Mouse (Mus musculus): ENCODE measurements around the gene Ccnd1. TPM values are rescaled to one million over a fixed set of nuclear protein-coding genes. Genes with fewer than 3 reads are reported as not detected.

Gene Ccnd1
- total RNA-seq, 2 experiments from 2014 or later = 28.1 to 37.0 TPM

- intact Hi-C loops (cut with DNase I) = no loop called here
- peak; percentile 88 to 94 for DNase-seq (ENCODE audit: extremely low spot score in 1 of 2, low spot score in 2 of 2)
Observed at GRCm38 (mm10) chr7:144941242-144941831, 1.6 kb upstream of the Ccnd1 start.

- DNase-seq (ENCODE audit: extremely low spot score in 1 of 2, low spot score in 2 of 2) = no peak
- intact Hi-C loops (cut with DNase I) = no loop called here
Observed at GRCm38 (mm10) chr7:144940585-144940984, 860 bp upstream of the Ccnd1 start.

GRCm38 (mm10) chr7:144940003-144940571, 362 bp upstream of the Ccnd1 start:
- intact Hi-C loops (cut with DNase I) = no loop called here
- DNase-seq (ENCODE audit: extremely low spot score in 1 of 2, low spot score in 2 of 2) = no peak

- DNase-seq (ENCODE audit: extremely low spot score in 1 of 2, low spot score in 2 of 2) = peak in 1 of 2 experiments; percentile 47
- intact Hi-C loops (cut with DNase I) = loop anchor here (1.0 to 2.0 kb wide), 2 partner anchors 176 to 304 kb away; no protein-coding TSS in a partner anchor
Observed at GRCm38 (mm10) chr7:144938661-144939343, 923 bp downstream of the Ccnd1 start.

GRCm38 (mm10) chr7:144937899-144938517, 1.7 kb downstream of the Ccnd1 start:
- intact Hi-C loops (cut with DNase I) = loop anchor here (2.0 kb wide), 1 partner anchor 177 kb away; no protein-coding TSS in a partner anchor

GRCm38 (mm10) chr7:144937490-144937889, 2.2 kb downstream of the Ccnd1 start:
- peak; percentile 77 to 91 for DNase-seq (ENCODE audit: extremely low spot score in 1 of 2, low spot score in 2 of 2)
- intact Hi-C loops (cut with DNase I) = no loop called here

More at GRCm38 (mm10) chr7:144937899-144938517, 1.7 kb downstream of the Ccnd1 start:
- peak in 1 of 2 experiments; percentile 51 for DNase-seq (ENCODE audit: extremely low spot score in 1 of 2, low spot score in 2 of 2)

GRCm38 (mm10) chr7:144936311-144936880, 3.3 kb downstream of the Ccnd1 start:
- intact Hi-C loops (cut with DNase I) = no loop called here
- no peak for DNase-seq (ENCODE audit: extremely low spot score in 1 of 2, low spot score in 2 of 2)

- peak in 1 of 2 experiments; percentile 57 for DNase-seq (ENCODE audit: extremely low spot score in 1 of 2, low spot score in 2 of 2)
- intact Hi-C loops (cut with DNase I) = no loop called here
Observed at GRCm38 (mm10) chr7:144935563-144935962, 4.2 kb downstream of the Ccnd1 start.

GRCm38 (mm10) chr7:144934901-144935300, 4.8 kb downstream of the Ccnd1 start:
- no peak for DNase-seq (ENCODE audit: extremely low spot score in 1 of 2, low spot score in 2 of 2)
- intact Hi-C loops (cut with DNase I) = no loop called here

- DNase-seq (ENCODE audit: extremely low spot score in 1 of 2, low spot score in 2 of 2) = no peak
- intact Hi-C loops (cut with DNase I) = no loop called here
Observed at GRCm38 (mm10) chr7:144933796-144934195, 5.9 kb downstream of the Ccnd1 start.

GRCm38 (mm10) chr7:144933336-144933735, 6.4 kb downstream of the Ccnd1 start:
- DNase-seq (ENCODE audit: extremely low spot score in 1 of 2, low spot score in 2 of 2) = no peak
- intact Hi-C loops (cut with DNase I) = no loop called here

- intact Hi-C loops (cut with DNase I) = no loop called here
- DNase-seq (ENCODE audit: extremely low spot score in 1 of 2, low spot score in 2 of 2) = no peak
Observed at GRCm38 (mm10) chr7:144932389-144932937, 7.3 kb downstream of the Ccnd1 start.

GRCm38 (mm10) chr7:144931778-144932177, 7.9 kb downstream of the Ccnd1 start:
- intact Hi-C loops (cut with DNase I) = no loop called here
- no peak for DNase-seq (ENCODE audit: extremely low spot score in 1 of 2, low spot score in 2 of 2)

GRCm38 (mm10) chr7:144929931-144930330, 9.8 kb downstream of the Ccnd1 start:
- DNase-seq (ENCODE audit: extremely low spot score in 1 of 2, low spot score in 2 of 2) = no peak
- intact Hi-C loops (cut with DNase I) = no loop called here

GRCm38 (mm10) chr7:144929506-144929905, 10.2 kb downstream of the Ccnd1 start:
- intact Hi-C loops (cut with DNase I) = no loop called here
- DNase-seq (ENCODE audit: extremely low spot score in 1 of 2, low spot score in 2 of 2) = no peak

GRCm38 (mm10) chr7:144928889-144929210, 10.9 kb downstream of the Ccnd1 start:
- DNase-seq (ENCODE audit: extremely low spot score in 1 of 2, low spot score in 2 of 2) = no peak
- intact Hi-C loops (cut with DNase I) = no loop called here

GRCm38 (mm10) chr7:144928009-144928888, 11.5 kb downstream of the Ccnd1 start:
- DNase-seq (ENCODE audit: extremely low spot score in 1 of 2, low spot score in 2 of 2) = no peak
- intact Hi-C loops (cut with DNase I) = no loop called here

- DNase-seq (ENCODE audit: extremely low spot score in 1 of 2, low spot score in 2 of 2) = no peak
- intact Hi-C loops (cut with DNase I) = no loop called here
Observed at GRCm38 (mm10) chr7:144927591-144927990, 12.1 kb downstream of the Ccnd1 start.

All from left cerebral cortex, postnatal 10 days (tissue).